Mouse (Mus musculus) adipocyte (in vitro differentiated cells): ENCODE results near the gene Sacs.

Experiments used
- DNase-seq: peaks from one replicate; pipeline ENCODE4 v3.0.0-alpha.2; 2016; ENCODE audit warnings: low spot score

Sacs gene

DNA sequence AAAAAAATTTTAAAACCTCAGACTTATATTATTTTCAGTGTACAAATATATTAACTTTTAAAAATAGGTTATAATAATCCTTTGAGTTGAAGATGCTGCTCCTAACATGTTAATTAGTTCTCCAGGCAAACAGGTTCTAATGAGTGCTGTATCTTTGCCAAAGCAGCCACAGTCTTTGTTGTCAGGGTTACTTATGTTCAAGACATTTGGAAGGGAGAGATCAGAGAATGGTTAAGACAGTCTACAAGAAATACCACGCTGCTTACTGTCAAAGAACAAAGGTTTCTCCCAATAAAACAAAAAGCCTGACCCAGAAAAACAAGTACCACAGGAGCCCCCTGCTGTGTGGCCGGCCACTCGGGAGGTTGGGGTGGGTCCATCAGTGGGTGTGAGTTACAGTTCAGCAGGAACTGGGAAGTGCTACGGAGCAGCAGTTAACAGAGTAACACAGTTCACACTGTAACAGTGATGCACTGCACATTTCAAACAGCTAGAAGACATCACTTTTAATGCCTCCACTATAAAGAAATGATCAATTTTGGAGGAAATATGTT, 98.9 kb downstream of the Sacs start:
- no peak for DNase-seq

DNA sequence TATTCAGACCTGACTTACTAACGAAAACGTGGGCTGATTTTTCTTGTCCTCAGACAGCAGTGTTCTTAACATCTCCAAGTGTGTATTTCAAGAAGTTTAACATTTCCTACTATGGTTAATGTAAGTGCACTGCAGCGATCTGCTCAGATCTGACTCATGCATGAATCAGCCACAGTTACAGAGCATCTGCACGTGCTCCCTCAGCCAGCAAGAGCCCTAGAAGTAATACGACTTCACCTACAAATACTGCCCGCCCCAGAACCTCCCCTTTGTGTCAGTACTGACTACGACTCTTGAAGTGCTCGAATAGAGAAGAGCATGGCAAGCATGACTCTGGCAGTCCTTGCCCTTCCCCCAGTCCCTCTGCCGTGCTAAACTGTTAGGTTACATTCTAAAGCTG, 100.5 kb downstream of the Sacs start:
- no peak for DNase-seq

DNA sequence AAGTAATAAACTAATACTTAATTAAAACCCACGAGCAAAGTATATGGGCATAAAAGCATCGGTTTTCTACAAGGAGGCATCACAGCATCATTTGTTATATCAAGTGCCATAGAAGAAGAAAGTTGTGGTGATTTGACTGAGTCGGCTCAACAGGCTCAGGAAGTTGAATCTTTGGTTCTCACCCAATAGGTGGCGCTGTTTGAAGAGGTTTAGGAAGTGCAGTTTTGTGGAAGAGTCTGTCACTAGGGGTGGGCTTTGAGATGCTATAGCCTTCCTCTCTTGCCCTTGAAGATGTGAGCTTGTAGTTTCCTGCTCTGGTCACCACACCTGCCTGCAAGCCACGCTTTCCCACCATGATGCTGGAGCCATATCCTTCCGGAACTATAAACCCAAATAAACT, 104.4 kb downstream of the Sacs start:
- no peak for DNase-seq

DNA sequence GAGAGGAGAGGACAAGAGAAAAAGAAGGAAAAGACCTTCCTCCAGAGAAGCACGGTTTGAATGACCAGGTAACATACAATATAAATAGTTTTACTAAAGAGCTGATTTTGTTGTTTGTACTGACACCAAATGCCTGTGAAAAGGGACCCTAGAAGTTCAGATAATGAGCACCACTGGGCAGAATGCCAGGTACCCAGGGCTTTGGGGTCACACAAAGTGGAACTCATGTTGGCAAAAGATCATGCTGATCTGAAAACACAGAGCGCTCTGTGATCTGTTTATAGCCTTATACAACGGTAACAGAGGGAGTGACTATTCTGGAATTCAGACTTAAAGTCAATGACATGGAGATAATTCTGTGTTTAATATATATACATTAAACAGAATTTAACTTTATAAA, 108.2 kb downstream of the Sacs start:
- no peak for DNase-seq

DNA sequence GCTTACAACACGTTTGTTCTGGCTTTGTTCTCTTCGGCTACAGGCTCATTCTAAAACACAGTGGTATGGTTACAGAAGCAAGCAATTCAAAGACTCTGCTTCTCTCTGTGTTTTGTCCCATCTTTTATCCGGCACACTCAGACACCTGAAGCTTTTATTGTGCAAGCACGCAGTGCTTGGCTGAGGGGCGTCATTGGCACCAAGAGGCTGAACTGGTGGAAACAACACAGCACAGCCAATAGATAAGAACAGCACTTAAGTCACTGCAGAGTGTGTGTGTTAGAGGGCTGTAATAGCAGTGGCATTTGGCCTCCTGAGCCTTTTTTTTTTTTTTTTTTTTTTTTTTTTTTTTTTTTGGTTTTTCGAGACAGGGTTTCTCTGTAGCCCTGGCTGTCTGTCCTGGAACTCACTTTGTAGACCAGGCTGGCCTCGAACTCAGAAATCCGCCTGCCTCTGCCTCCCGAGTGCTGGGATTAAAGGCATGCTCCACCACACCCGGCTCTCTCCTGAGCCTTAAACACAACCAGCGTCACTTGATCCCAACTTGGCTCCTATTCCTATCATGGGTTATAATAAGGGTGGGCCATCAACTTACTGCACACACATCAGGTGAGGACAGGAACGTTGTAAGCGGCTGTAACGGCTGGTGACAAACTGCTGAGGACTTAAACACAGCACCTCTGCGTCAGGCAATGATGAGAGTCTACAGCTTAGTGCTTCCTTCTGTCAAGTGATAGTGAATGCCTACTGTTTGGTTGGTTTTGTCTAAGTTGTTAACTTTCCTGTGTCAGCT, 114.5 kb downstream of the Sacs start:
- DNase-seq = no peak

DNA sequence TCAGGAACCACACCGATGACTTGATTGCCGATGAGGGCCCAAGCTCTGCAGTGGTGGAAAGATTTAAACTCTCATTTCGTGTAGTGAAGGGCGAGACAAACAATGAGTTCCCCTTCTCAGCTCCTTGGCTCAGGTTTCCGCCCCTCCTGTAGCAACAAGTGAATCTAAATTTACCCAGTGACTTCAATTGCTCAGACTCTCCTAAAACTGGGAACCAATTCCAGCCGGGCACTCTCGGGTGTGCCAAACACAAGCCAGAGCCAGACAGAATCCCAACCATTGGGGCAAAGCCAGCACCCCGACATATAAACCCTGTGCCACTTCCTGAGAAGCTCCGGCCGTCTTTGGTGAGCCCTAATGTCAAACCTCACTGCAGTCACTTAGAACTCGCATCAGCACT, 120.1 kb downstream of the Sacs start, which contains the start of gene Sgcg:
Sgcg (minus strand) TSS at position 139 of the 400 bp plus-strand sequence.
- DNase-seq = no peak

DNA sequence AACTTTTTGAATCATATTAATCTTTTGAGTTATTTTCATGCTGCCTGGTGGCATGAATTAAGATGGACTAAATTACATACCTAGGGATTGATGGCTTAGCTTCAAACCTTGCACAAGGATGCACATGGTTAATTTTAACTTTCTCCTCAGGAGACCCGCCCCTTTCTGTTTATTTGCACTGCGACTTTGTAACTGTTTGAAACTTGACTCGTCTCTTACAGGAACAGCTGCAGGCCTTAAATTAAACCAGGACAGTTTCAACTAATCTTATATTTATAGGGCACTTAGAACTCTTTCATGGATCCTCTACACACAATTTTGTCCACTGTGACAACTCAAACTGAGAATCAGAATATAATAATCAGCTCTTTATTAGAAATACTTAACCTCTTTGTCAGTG, 120.8 kb downstream of the Sacs start:
- no peak for DNase-seq

DNA sequence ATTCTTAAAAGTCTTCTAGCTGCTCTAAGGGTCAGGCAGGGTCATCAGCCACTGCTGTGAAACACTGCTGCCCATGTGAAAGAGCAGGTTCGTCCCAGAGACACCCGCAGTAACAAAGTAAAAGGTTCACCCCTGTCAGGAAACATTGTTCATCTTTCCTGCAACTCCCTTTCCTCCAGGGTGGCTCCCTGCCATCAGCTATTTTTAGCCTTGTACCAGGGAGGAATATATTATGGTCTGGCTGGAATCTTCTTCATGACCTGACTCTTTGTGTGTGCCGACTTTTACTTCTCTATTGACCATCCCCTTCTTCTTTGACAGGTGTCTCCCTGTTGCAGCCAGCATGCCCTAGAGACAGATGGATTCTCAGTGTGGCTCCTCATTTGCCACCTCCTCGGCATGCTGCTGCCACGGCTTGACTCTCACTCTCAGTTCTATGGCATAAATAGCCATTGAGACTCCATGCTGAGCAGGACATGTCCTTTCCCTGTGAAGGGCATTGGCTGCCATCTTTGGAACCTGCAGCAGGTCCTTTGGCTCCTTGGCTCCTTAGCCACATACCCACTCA, 129.7 kb downstream of the Sacs start:
- peak; percentile 13 for DNase-seq

DNA sequence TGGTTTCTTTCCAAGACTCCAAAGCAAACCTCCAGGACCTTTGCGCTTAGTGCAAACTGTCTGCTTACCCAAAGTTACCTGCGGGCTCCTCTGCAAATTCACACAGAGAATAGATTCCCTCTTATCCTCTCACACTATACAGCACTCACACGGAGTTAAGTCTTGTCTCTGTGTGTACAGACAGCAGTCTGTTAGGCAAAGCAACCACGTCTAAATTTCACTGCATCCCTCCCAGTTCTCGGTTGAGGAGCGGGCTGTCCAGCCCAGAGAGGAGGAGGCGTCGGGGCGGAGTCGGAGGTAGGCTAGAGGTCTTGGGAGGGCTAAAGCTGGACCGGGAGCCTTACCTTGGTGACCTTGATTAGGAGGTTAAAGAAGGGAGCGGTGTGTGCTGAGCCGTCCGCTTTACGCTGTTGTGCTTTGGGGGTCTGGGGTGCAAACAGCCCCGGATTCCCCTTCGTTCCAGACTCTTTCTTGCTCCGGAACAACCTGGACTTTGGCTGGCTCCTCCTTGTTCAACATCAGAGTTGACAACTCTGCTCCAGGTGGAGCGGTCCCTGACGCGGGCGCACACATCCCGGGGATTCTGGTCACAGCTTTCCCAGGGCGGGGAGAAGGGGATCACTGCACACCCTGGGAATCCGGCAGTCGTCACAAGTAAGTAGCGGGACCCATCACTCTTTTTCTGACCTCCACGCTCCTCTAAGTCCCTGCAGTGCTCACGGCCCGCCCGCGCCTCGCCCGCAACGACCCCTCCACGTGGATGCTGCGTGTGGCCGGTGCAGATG, 136.3 kb downstream of the Sacs start:
- no peak for DNase-seq

DNA sequence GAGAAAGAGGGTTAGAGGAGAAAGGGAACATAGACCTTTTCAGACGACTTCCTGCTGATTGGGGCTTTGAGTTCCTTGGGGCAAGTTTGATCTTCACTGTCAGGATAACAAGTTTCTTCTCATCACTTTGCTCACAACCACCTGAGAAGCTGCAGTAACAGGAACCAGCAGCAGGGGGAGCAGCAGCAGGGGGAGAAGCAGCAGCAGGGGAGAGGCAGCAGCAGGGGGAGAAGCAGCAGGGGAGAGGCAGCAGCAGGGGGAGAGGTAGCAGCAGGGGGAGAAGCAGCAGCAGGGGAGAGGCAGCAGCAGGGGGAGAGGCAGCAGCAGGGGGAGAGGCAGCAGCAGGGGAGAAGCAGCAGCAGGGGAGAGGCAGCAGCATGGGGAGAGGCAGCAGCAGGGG, 139.0 kb downstream of the Sacs start:
- DNase-seq = peak; percentile 32

DNA sequence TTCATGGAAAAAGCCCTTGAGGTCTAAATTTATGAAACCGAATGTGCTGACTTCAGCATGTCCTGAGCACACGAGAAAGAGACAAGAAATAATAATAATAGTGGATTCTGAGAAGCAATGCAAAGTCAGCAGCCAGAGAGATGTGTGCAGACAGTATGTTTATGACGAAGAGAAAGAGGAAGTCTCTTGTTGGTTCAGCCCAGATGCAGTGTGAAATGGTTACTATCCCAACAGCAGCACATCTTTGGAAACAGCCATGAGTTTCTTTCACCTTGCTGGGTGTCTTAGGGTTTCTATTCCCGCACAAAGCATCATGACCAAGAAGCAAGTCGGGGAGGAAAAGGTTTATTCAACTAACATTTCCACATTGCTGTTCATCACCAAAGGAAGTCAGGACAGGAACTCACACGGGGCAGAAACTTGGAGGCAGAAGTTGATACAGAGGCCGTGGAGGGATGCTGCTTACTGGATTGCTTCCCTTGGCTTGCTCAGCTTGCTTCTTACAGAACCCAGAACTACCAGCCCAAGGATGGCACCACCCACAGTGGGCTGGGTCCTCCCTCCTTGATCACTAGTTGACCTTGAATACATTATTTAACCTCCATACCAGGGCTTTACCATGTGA, 140.5 kb downstream of the Sacs start:
- no peak for DNase-seq

DNA sequence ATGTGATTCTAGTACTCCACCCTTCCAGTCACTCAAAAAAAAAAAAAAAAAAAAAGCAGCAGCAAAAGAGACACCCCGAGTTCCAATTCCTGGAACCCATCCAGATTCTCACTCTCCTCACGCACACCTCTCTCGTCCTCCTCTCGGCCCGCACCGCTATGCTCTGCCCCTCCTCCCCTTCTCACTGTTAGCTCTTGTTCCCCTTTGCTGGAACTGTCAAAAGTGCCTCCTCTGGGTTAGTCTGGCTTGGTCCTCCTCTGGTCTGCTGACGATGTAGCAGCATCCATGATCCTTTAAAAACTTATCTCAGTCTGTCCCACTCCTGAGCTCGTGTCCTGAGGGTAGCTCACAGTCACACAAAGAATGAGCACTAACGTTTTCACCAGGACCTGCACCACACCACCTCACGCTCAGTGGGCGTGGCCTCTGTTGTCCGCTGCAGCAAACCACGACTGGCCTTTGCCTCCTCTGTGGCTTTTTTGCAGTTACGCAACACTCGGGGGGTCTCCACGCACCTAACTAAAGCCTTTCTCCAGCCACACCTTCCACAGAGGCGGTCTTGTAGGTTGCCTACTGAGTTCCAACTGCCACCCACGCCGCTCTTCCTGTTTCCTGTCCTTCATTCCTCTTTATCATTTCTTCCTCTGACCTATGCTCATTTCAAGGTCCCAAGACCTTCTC, 150.5 kb downstream of the Sacs start:
- no peak for DNase-seq
